Mouse (Mus musculus): Measurements from ENCODE around the gene Mylk. TPM values are rescaled to one million over a fixed set of nuclear protein-coding genes. Genes with fewer than 3 reads are reported as not detected.

Gene Mylk
- total RNA-seq, 2 experiments from 2014 or later, result 13.8 to 15.7 TPM

Other genes with a start within 250 kb of the Mylk start
- 100 to 1,000 TPM; 448 to 531 TPM for gene Kalrn, start 171.7 kb upstream of the Mylk start, total RNA-seq (2021)
- gene Ropn1, start 95.3 kb upstream of the Mylk start, total RNA-seq (2021), result not detected
- 1 to 10 TPM; 2.6 to 2.9 TPM for gene Ccdc14, start 54.6 kb upstream of the Mylk start, total RNA-seq (2021)

Data from left cerebral cortex, adult 18-20 months (tissue).